Mouse (Mus musculus): ENCODE measurements around the gene Srebf2. TPM values are rescaled to one million over a fixed set of nuclear protein-coding genes. Genes with fewer than 3 reads are reported as not detected.

The Srebf2 gene
- polyA plus RNA-seq, 1 experiment = 63.9 TPM

DNA sequence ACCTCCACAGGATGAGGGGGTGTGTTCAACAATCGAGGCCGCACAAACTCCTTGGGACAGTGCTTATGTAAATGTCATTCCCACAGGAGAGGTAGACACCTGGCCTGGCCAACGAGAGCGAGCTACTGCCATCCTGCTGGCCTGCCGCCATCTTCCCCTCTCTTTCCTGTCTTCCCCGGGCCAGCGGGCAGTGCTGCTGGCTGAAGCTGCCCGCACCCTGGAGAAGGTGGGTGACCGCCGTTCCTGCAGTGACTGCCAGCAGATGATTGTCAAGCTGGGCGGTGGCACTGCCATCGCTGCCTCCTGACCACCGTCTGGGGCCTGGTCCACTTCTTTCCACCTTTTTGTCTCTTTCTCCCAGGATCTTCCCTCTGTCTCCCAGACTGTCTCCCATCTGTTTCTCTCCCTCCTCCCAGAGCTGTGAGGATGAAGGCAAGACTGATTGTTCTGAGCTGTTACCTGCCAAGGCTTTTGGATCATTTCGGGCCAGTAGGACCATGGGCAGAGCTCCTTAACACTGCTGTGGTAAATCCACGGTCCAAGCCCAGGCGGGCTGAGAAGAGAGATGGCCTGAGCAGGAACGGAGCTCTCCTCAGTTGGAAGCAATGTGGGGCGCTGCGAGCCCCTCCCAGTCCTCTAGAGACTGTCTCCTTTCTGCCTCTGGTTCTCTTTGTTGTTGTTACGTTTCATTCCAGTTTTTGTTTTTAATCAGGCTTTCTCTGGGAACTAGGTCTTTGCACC lies 56.8 kb downstream of the Srebf2 start:
- TF ChIP-seq POLR2A (IDR thresholded peaks at IDR 0.05; ENCODE audit: borderline replicate concordance, low read depth, low read length) = no peak
- TF ChIP-seq CTCF (IDR thresholded peaks at IDR 0.05; ENCODE audit: low read depth, low read length) = no peak

DNA sequence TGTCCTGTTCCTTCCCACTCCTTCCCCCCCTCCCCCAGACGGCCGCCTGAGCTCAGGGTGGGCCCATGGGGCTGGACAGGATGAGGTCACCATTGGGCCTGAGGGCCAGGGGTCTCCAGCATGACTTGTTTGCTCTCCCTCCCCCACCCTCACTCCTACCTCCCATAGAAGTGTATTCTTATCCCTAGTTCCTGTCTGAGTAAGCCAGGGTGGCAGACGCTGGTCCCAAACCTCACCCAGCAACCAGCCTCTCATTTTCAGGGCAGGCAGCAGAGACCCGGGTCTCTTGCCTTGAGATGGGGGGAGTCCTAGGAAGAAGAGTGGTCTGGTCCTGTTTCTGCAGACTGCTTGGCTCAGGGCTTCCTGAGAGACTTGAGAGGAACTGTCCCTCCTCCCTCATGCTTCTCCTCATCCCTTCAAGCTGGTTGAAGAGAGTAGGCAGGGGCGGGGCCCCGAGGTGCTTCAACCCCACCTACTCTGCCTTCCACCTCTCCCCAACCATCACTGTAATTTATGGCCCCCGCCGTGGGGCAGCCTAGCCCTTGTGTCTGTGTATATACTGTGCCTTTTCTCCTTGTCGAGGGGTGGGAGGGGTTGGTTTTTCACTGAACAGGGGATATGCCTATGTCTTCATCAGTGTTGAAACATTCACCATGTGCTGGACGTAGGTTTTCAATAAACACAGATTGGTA lies 57.8 kb downstream of the Srebf2 start:
- H3K4me1 ChIP-seq (ENCODE audit: control insufficient read depth, insufficient read depth, low read length) = no peaks in the 10 kb centered on the region
- no peak overlapping the region for H3K4me3 ChIP-seq (ENCODE audit: insufficient read depth, low read length)
- TF ChIP-seq CTCF (IDR thresholded peaks at IDR 0.05; ENCODE audit: low read depth, low read length) (no peak), POLR2A (IDR thresholded peaks at IDR 0.05; ENCODE audit: borderline replicate concordance, low read depth, low read length) (no peak)
- no peak overlapping the region for H3K27ac ChIP-seq (ENCODE audit: insufficient read depth, low read depth, low read length)

More for the DNA sequence above, 56.8 kb downstream of the Srebf2 start:
- H3K4me1 ChIP-seq (ENCODE audit: control insufficient read depth, insufficient read depth, low read length) = no peaks in the 10 kb centered on the region
- H3K27ac ChIP-seq (ENCODE audit: insufficient read depth, low read depth, low read length) = no peak overlapping the region
- no peak overlapping the region for H3K4me3 ChIP-seq (ENCODE audit: insufficient read depth, low read length)

DNA sequence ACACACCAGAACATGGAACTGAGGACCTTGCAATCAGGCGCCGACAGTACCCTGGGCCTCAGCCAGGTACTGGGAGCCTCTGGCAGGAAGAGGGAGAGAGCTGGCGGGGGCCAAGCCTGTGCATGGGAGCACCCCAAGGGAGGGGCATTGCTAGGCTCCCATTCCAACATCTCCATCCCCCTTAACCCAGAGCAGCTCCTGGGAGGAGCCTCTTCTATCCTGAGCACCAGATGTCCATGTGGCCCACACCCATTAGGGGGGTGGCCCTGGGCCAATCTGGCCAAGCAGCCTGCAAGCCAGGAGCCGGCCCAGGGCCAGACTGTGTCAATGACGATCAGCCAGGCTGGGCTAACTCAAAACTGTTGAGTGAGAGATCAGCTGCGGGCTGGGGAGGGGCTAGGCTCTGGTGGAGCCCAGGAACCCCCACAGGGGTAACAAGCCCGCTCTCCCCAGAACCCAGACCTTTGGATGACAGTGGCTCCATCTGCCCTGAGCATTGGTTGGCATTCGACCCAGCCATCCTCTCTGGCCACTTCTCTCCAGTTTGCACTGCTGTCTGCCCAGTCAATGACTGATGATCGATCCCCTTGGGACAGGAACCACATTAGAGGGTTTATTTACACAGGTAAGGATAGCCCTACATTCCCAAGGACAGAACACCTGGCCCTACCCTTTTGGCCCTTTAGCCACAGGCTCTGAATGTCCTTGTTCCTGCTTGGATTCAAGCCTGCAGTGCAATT lies 59.6 kb downstream of the Srebf2 start:
- TF ChIP-seq CTCF (IDR thresholded peaks at IDR 0.05; ENCODE audit: low read depth, low read length) (no peak), POLR2A (IDR thresholded peaks at IDR 0.05; ENCODE audit: borderline replicate concordance, low read depth, low read length) (no peak)
- Histone ChIP-seq H3K27ac (ENCODE audit: insufficient read depth, low read depth, low read length) (no peak overlapping the region), H3K4me1 (ENCODE audit: control insufficient read depth, insufficient read depth, low read length) (no peaks in the 10 kb centered on the region), H3K4me3 (ENCODE audit: insufficient read depth, low read length) (no peak overlapping the region)

DNA sequence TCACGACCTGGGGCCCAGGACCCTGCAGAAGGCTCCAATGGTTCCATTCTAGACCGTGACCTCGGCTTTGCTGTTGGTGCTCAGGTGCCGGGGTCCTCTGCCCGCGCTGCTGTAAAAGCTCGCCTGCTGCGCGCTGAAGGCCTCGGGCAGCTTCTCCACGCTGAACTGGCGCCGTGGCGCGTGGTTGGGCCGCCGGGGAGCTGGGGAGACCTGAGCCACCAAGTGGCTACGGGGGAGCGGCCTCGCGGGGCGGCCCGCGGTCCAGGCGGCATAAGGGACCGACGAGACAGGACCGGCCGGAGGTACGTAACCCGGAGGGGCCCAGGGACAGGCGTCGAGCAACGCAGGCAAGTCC lies 60.1 kb downstream of the Srebf2 start:
- H3K27ac ChIP-seq (ENCODE audit: insufficient read depth, low read depth, low read length) = no peak overlapping the region
- no peak overlapping the region for H3K4me3 ChIP-seq (ENCODE audit: insufficient read depth, low read length)
- TF ChIP-seq POLR2A (IDR thresholded peaks at IDR 0.05; ENCODE audit: borderline replicate concordance, low read depth, low read length) = no peak
- no peak for TF ChIP-seq CTCF (IDR thresholded peaks at IDR 0.05; ENCODE audit: low read depth, low read length)
- no peaks in the 10 kb centered on the region for H3K4me1 ChIP-seq (ENCODE audit: control insufficient read depth, insufficient read depth, low read length)

DNA sequence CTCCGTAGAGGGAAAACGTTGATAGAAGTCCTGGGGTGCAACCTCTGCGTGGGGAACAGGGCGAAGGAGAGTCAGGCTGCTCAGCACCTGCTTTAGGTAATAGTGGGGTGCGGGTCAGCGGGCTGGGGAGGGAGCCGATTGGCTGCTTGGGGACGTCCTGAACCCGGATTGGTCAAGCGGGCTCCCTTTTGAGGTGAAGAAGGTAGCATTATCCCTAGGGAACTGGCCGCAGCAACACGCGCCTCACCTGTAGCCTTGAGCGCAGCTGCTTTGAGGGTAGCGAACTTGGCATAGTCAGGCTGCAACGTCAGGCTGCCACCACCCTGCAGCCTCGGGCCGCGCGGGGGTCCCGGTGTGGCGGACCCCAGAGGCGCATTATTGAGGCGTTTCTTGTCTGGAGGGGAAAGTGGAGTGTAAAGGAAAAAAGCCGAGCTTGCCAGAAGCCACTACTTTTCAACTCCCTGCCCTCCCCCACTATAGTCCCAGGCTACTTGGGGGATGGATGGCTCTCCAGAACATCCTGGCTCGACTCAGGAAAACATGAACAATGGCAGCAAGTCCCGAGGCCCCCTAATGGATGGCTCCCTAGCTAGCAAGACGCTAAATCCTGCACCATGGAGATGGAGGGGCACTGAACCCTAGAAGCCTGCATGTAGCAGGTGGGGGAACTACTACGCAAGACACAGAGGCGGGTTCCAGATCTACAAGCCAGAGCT lies 60.7 kb downstream of the Srebf2 start:
- Histone ChIP-seq H3K27ac (ENCODE audit: insufficient read depth, low read depth, low read length) (no peak overlapping the region), H3K4me3 (ENCODE audit: insufficient read depth, low read length) (no peak overlapping the region), H3K4me1 (ENCODE audit: control insufficient read depth, insufficient read depth, low read length) (no peaks in the 10 kb centered on the region)
- TF ChIP-seq POLR2A (IDR thresholded peaks at IDR 0.05; ENCODE audit: borderline replicate concordance, low read depth, low read length) = no peak
- no peak for TF ChIP-seq CTCF (IDR thresholded peaks at IDR 0.05; ENCODE audit: low read depth, low read length)

DNA sequence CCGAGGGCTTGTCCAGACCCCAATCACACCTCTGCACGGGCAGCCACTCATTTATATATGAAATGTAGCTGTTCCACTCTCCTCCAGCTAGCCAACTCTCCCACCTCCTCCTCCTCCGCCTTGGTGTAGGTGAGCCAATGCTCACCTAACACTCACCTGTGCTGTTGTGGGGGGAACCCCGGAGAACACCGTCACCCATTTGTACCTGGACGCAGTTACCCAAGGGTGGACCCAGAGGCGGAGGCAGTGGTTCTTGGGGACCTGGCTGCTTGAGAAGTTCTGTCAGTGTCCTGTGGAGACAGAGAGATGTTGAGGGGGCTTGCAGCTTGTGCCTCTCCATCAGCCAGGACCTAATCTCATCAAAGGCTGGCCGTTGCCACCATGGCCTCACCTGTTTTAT lies 61.3 kb downstream of the Srebf2 start:
- Histone ChIP-seq H3K4me1 (ENCODE audit: control insufficient read depth, insufficient read depth, low read length) (no peaks in the 10 kb centered on the region), H3K27ac (ENCODE audit: insufficient read depth, low read depth, low read length) (no peak overlapping the region), H3K4me3 (ENCODE audit: insufficient read depth, low read length) (no peak overlapping the region)
- no peak for TF ChIP-seq POLR2A (IDR thresholded peaks at IDR 0.05; ENCODE audit: borderline replicate concordance, low read depth, low read length)
- no peak for TF ChIP-seq CTCF (IDR thresholded peaks at IDR 0.05; ENCODE audit: low read depth, low read length)

DNA sequence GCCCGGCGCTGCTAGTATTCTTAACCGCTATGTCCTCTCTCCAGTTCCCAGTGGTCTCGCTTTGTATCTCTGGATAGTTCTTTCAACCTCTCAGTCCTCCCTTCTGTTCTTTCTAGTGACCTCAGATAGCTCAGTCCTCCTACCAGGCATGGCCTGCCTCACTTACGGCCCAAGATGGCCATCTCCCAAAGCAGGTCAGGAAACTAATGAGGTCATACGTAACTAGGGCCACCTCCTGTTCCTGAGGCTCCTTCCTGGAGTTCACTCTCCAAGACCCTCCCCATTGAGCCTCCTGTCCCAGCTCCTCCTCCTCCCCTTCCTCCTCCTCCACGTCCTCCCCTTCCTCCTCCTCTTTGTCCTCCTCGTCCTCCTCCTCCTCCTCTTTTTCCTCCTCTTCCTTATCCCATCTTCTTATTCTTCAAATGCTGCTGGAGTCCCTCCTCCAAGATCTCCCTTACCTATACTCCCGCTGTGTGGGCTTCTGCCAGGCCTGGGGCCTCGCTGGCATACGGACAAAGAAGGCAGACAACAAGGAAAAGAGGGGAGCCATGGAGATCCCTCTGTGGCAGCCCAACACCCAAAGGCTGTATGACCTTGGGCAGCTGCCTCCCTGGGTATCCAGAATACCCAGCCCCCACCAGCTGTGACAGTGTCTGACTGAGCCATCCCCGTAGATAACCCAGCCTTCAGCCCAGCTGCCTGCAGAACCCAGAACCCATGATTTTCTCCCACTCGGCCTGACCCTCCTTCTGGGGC lies 62.5 kb downstream of the Srebf2 start:
- H3K4me3 ChIP-seq (ENCODE audit: insufficient read depth, low read length) = no peak overlapping the region
- no peak overlapping the region for H3K27ac ChIP-seq (ENCODE audit: insufficient read depth, low read depth, low read length)
- H3K4me1 ChIP-seq (ENCODE audit: control insufficient read depth, insufficient read depth, low read length) = no peaks in the 10 kb centered on the region
- TF ChIP-seq CTCF (IDR thresholded peaks at IDR 0.05; ENCODE audit: low read depth, low read length) (no peak), POLR2A (IDR thresholded peaks at IDR 0.05; ENCODE audit: borderline replicate concordance, low read depth, low read length) (no peak)

DNA sequence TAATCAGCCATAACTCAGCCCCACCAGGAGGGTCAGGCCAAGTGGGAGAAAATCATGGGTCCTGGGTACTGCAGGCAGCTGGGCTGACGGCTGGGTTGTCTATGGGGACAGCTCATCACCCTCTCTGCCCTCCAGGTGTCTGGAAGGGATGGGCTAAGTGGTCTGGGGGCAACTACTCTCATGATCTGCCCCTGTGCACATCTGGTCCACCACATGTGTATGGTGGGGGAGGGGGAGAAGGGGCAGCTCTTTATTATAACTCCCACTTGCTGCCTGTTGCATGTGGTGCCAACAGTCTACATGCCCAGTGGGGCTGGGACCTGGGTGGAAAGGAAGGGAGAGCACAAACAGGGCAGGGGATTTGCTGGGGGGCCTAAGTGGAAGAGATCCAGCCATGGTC lies 63.8 kb downstream of the Srebf2 start:
- TF ChIP-seq CTCF (IDR thresholded peaks at IDR 0.05; ENCODE audit: low read depth, low read length) = no peak
- TF ChIP-seq POLR2A (IDR thresholded peaks at IDR 0.05; ENCODE audit: borderline replicate concordance, low read depth, low read length) = no peak
- Histone ChIP-seq H3K4me1 (ENCODE audit: control insufficient read depth, insufficient read depth, low read length) (no peaks in the 10 kb centered on the region), H3K27ac (ENCODE audit: insufficient read depth, low read depth, low read length) (no peak overlapping the region), H3K4me3 (ENCODE audit: insufficient read depth, low read length) (no peak overlapping the region)

DNA sequence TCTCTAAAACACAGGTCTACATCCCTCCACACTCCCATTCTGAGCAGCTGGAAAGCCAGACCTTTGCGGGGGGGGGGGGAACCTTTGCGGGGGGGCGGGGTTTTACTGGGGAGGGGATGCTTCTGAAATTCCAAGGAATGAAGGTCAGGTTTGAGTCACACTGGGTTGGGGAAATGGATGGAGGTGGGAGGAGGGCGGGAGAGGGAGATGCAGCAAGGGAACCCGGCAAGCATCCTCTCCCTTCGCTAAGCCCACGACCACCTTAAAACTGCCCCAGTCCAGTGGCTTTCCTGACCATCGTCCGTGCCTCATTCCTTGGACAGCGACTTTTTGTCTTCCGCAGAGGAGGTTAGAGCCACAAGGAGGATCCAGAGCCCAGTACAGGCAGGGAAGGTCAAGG lies 64.3 kb downstream of the Srebf2 start:
- TF ChIP-seq POLR2A (IDR thresholded peaks at IDR 0.05; ENCODE audit: borderline replicate concordance, low read depth, low read length) = no peak
- TF ChIP-seq CTCF (IDR thresholded peaks at IDR 0.05; ENCODE audit: low read depth, low read length) = no peak

More for the DNA sequence above, 64.3 kb downstream of the Srebf2 start:
- Histone ChIP-seq H3K4me3 (ENCODE audit: insufficient read depth, low read length) (peak overlapping the region; percentile 26), H3K27ac (ENCODE audit: insufficient read depth, low read depth, low read length) (no peak overlapping the region), H3K4me1 (ENCODE audit: control insufficient read depth, insufficient read depth, low read length) (no peaks in the 10 kb centered on the region)

All from bone marrow macrophage, adult 2 months (primary cell).